29 mouse cellular contexts compared by ENCODE assay signal in the genomic region with DNA sequence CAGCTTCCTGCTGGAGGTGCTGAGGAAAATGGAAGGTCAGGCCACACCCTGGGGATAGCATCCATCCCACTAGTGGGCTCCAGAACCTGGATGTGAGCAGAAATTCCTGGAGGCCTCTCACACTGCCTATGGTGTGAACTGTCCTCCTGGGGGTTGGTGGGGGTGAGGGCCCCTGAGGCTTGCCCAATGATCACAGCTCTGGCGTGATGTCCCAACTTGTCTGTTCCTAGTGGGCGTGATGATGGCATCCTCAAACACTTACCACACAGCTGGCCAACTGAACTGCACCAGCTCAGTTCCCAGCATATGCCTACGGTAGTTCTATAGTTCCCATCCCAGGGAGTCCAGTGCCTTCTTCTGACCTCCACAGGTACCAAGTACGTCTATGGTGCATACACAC. TPM values are rescaled to one million over a fixed set of nuclear protein-coding genes. Genes with fewer than 3 reads are reported as not detected.
A peak's percentile ranks its signal among the peaks of the same experiment; 100 is the strongest.
DNase-seq lines count a peak whose midpoint lies in the region; ATAC-seq and TF ChIP-seq lines count a peak whose summit lies in the region.
"Had no signal": no experiment of that assay in that cellular context is flagged by ENCODE, and none has a peak within 500 bp of the region (broad histone marks: within the 10 kb centered on the region; RNA-seq: fewer than 3 reads in every experiment).

No protein-coding gene starts in this region.

- DNase-seq in liver, postnatal 0 days, result peak; percentile 30
- DNase-seq in liver, embryonic 11.5 days (ENCODE audit: low spot score), result no peak
- DNase-seq in urinary bladder, adult 18-20 months (ENCODE audit: low spot score in 2 of 2), result no peak
- DNase-seq: adrenal gland, adult 2 months; adrenal gland, postnatal 10 days; adrenal gland, postnatal 25 days; cerebellum, adult 11 months; cerebellum, adult 18-20 months; cerebellum, adult 8-10 months; cerebellum, adult 9-11 months; cerebellum, postnatal 14 days; cerebellum, postnatal 36 days; embryo, embryonic 11 days had no signal

- no peaks in the 10 kb centered on the region for H3K36me3 ChIP-seq in liver, postnatal 0 days (replicated peaks; ENCODE audit: insufficient read depth, low read length)
- H3K36me3 ChIP-seq in liver, embryonic 11.5 days (ENCODE audit: control insufficient read depth, insufficient read depth, low read length), result no peaks in the 10 kb centered on the region
- H3K36me3 ChIP-seq: embryonic facial prominence, embryonic 13.5 days; embryonic facial prominence, embryonic 15.5 days; forebrain, embryonic 10.5 days; forebrain, embryonic 12.5 days had no signal

- H3K4me3 ChIP-seq in liver, postnatal 0 days (ENCODE audit: low read depth, low read length), result no peak overlapping the region
- no peak overlapping the region for H3K4me3 ChIP-seq in liver, embryonic 11.5 days (ENCODE audit: low read depth, low read length)
- H3K4me3 ChIP-seq: embryonic facial prominence, embryonic 13.5 days; embryonic facial prominence, embryonic 15.5 days; erythroblast, embryonic 14.5 days; forebrain, embryonic 10.5 days; forebrain, embryonic 12.5 days had no signal

- no peak for TF ChIP-seq CTCF in liver, postnatal 0 days (IDR thresholded peaks at IDR 0.05; ENCODE audit: low read depth)

- H3K4me2 ChIP-seq in liver, postnatal 0 days (ENCODE audit: low read depth, low read length), result no peak overlapping the region
- no peak overlapping the region for H3K4me2 ChIP-seq in liver, embryonic 11.5 days
- H3K4me2 ChIP-seq: embryonic facial prominence, embryonic 13.5 days; embryonic facial prominence, embryonic 15.5 days; forebrain, embryonic 12.5 days had no signal

- no peak for TF ChIP-seq EP300 in liver, postnatal 0 days (IDR thresholded peaks at IDR 0.05; ENCODE audit: low read depth)

- no peak overlapping the region for H3K9ac ChIP-seq in liver, postnatal 0 days (replicated peaks)
- no peak overlapping the region for H3K9ac ChIP-seq in liver, embryonic 11.5 days (ENCODE audit: low read depth, low read length)
- H3K9ac ChIP-seq: embryonic facial prominence, embryonic 13.5 days; embryonic facial prominence, embryonic 15.5 days; forebrain, embryonic 12.5 days had no signal

- H3K27ac ChIP-seq in liver, postnatal 0 days (ENCODE audit: low read depth), result peak overlapping the region; percentile 39; the same call in 1 of the 2 replicates
- H3K27ac ChIP-seq in liver, embryonic 11.5 days (ENCODE audit: low read depth, low read length), result no peak overlapping the region
- H3K27ac ChIP-seq: embryonic facial prominence, embryonic 13.5 days; embryonic facial prominence, embryonic 15.5 days; forebrain, embryonic 10.5 days; forebrain, embryonic 12.5 days had no signal

- WGBS in liver, postnatal 0 days (ENCODE audit: insufficient replicate concordance), result 73% methylated on average over 4 of the region's 4 CpGs
- 77% methylated on average over 4 of the region's 4 CpGs for WGBS in liver, embryonic 11.5 days

- ATAC-seq in liver, postnatal 0 days, result peak; percentile 80
- ATAC-seq in liver, embryonic 11.5 days (replicated peaks; ENCODE audit: low FRiP score), result no peak
- ATAC-seq in granulocyte monocyte progenitor cell, adult 5-6 weeks (replicated peaks; ENCODE audit: poor library complexity, severe bottlenecking), result peak; percentile 48
- ATAC-seq in megakaryocyte progenitor cell, adult 5-6 weeks (replicated peaks; ENCODE audit: poor library complexity), result peak; percentile 63; the same call in 1 of the 2 replicates
- ATAC-seq: forebrain, embryonic 14.5 days; forebrain, embryonic 16.5 days had no signal

- H3K9me3 ChIP-seq in liver, postnatal 0 days (ENCODE audit: low read length), result no peaks in the 10 kb centered on the region
- no peaks in the 10 kb centered on the region for H3K9me3 ChIP-seq in liver, embryonic 11.5 days (ENCODE audit: control insufficient read depth, low read length)
- H3K9me3 ChIP-seq: embryonic facial prominence, embryonic 13.5 days; embryonic facial prominence, embryonic 15.5 days; forebrain, embryonic 10.5 days; forebrain, embryonic 12.5 days had no signal

- H3K27me3 ChIP-seq in liver, postnatal 0 days (ENCODE audit: insufficient read depth, low read length), result no peaks in the 10 kb centered on the region
- no peaks in the 10 kb centered on the region for H3K27me3 ChIP-seq in liver, embryonic 11.5 days (replicated peaks; ENCODE audit: control insufficient read depth, insufficient read depth, low read length)
- H3K27me3 ChIP-seq: embryonic facial prominence, embryonic 13.5 days; embryonic facial prominence, embryonic 15.5 days; forebrain, embryonic 12.5 days had no signal

- no peaks in the 10 kb centered on the region for H3K4me1 ChIP-seq in liver, postnatal 0 days (ENCODE audit: insufficient read depth)
- H3K4me1 ChIP-seq in liver, embryonic 11.5 days (replicated peaks; ENCODE audit: control insufficient read depth, insufficient read depth, low read length), result no peaks in the 10 kb centered on the region
- H3K4me1 ChIP-seq: embryonic facial prominence, embryonic 13.5 days; embryonic facial prominence, embryonic 15.5 days; forebrain, embryonic 10.5 days; forebrain, embryonic 12.5 days had no signal

RNA-seq across cellular contexts. Expression of a gene that starts 5.3 kb away (rescaled TPM):
- 59.6 and 67.8 TPM in 2 replicates for polyA plus RNA-seq in liver, postnatal 0 days (2015; fragmentation: Nextera tagmentation; extraction: Ambion mirVana)
- not detected in 2 replicates for polyA plus RNA-seq in liver, embryonic 11.5 days (2014; fragmentation: Nextera tagmentation; extraction: Ambion mirVana)
- total RNA-seq in granulocyte monocyte progenitor cell, adult 5-6 weeks (2014; fragmentation: Nextera tagmentation), result not detected in 2 replicates
- total RNA-seq in granulocyte monocyte progenitor cell, adult 5-6 weeks (2017), result not detected in 2 replicates
- not detected in 2 replicates for total RNA-seq in megakaryocyte progenitor cell, adult 5-6 weeks (2015)
- not detected in 2 replicates for total RNA-seq in megakaryocyte progenitor cell, adult 5-6 weeks (2017)
- total RNA-seq: common myeloid progenitor, adult 5-6 weeks; ES-E14; MEL had no signal
- polyA plus RNA-seq: brain, embryonic 14.5 days; C2C12; embryonic facial prominence, embryonic 11.5 days; erythroblast, embryonic 14.5 days; forebrain, embryonic 10.5 days; forebrain, embryonic 12.5 days; forebrain, embryonic 14.5 days; forebrain, embryonic 16.5 days had no signal

RNA-seq across cellular contexts. Expression of a gene that starts 28.5 kb away (rescaled TPM):
- not detected in 2 replicates for polyA plus RNA-seq in liver, postnatal 0 days (2015; fragmentation: Nextera tagmentation; extraction: Ambion mirVana)
- polyA plus RNA-seq in liver, embryonic 11.5 days (2014; fragmentation: Nextera tagmentation; extraction: Ambion mirVana), result not detected in 2 replicates
- not detected in 2 replicates for total RNA-seq in granulocyte monocyte progenitor cell, adult 5-6 weeks (2014; fragmentation: Nextera tagmentation)
- total RNA-seq in granulocyte monocyte progenitor cell, adult 5-6 weeks (2017), result not detected in 2 replicates
- not detected in 2 replicates for total RNA-seq in megakaryocyte progenitor cell, adult 5-6 weeks (2015)
- total RNA-seq in megakaryocyte progenitor cell, adult 5-6 weeks (2017), result not detected in 2 replicates
- total RNA-seq: adrenal gland, adult 2 months; adrenal gland, postnatal 10 days; adrenal gland, postnatal 25 days; adrenal gland, postnatal 4 days; common myeloid progenitor, adult 5-6 weeks; MEL had no signal
- polyA plus RNA-seq: adrenal gland, adult 2 months; brain, embryonic 14.5 days; C2C12; embryonic facial prominence, embryonic 11.5 days; erythroblast, embryonic 14.5 days; forebrain, embryonic 14.5 days had no signal

RNA-seq across cellular contexts. Expression of a gene that starts 41.6 kb away (rescaled TPM):
- 32.9 and 33.5 TPM in 2 replicates for polyA plus RNA-seq in liver, postnatal 0 days (2015; fragmentation: Nextera tagmentation; extraction: Ambion mirVana)
- polyA plus RNA-seq in liver, embryonic 11.5 days (2014; fragmentation: Nextera tagmentation; extraction: Ambion mirVana), result 37.1 and 39.7 TPM in 2 replicates
- 16.1 and 26.2 TPM in 2 replicates for total RNA-seq in granulocyte monocyte progenitor cell, adult 5-6 weeks (2014; fragmentation: Nextera tagmentation)
- total RNA-seq in granulocyte monocyte progenitor cell, adult 5-6 weeks (2017), result 18.7 and 27.8 TPM in 2 replicates
- total RNA-seq in megakaryocyte progenitor cell, adult 5-6 weeks (2015), result 7.8 and 7.9 TPM in 2 replicates
- total RNA-seq in megakaryocyte progenitor cell, adult 5-6 weeks (2017), result 26.2 and 26.3 TPM in 2 replicates

RNA-seq across cellular contexts. Expression of a gene that starts 53.7 kb away (rescaled TPM):
- polyA plus RNA-seq in liver, postnatal 0 days (2015; fragmentation: Nextera tagmentation; extraction: Ambion mirVana), result 31.5 and 32.7 TPM in 2 replicates
- polyA plus RNA-seq in liver, embryonic 11.5 days (2014; fragmentation: Nextera tagmentation; extraction: Ambion mirVana), result 40.9 and 44.8 TPM in 2 replicates
- 44.6 and 67.2 TPM in 2 replicates for total RNA-seq in granulocyte monocyte progenitor cell, adult 5-6 weeks (2014; fragmentation: Nextera tagmentation)
- total RNA-seq in granulocyte monocyte progenitor cell, adult 5-6 weeks (2017), result 18.0 and 19.8 TPM in 2 replicates
- total RNA-seq in megakaryocyte progenitor cell, adult 5-6 weeks (2015), result 43.2 and 43.5 TPM in 2 replicates
- total RNA-seq in megakaryocyte progenitor cell, adult 5-6 weeks (2017), result 8.5 and 9.8 TPM in 2 replicates

RNA-seq across cellular contexts. Expression of a gene that starts 55.9 kb away (rescaled TPM):
- polyA plus RNA-seq in liver, postnatal 0 days (2015; fragmentation: Nextera tagmentation; extraction: Ambion mirVana), result not detected in 2 replicates
- polyA plus RNA-seq in liver, embryonic 11.5 days (2014; fragmentation: Nextera tagmentation; extraction: Ambion mirVana), result not detected in 2 replicates
- total RNA-seq in granulocyte monocyte progenitor cell, adult 5-6 weeks (2014; fragmentation: Nextera tagmentation), result not detected in 2 replicates
- not detected in 2 replicates for total RNA-seq in granulocyte monocyte progenitor cell, adult 5-6 weeks (2017)
- total RNA-seq in megakaryocyte progenitor cell, adult 5-6 weeks (2015), result not detected in 2 replicates
- total RNA-seq in megakaryocyte progenitor cell, adult 5-6 weeks (2017), result not detected in 2 replicates
- total RNA-seq: adrenal gland, adult 2 months; adrenal gland, postnatal 10 days; adrenal gland, postnatal 25 days; adrenal gland, postnatal 4 days; common myeloid progenitor, adult 5-6 weeks; ES-E14; MEL had no signal
- polyA plus RNA-seq: brain, embryonic 14.5 days; embryonic facial prominence, embryonic 11.5 days; erythroblast, embryonic 14.5 days; forebrain, embryonic 10.5 days; forebrain, embryonic 12.5 days; forebrain, embryonic 14.5 days; forebrain, embryonic 16.5 days had no signal
